Mouse (Mus musculus): ENCODE results near the gene Ceacam9. TPM values are rescaled to one million over a fixed set of nuclear protein-coding genes. Genes with fewer than 3 reads are reported as not detected.

Gene Ceacam9
- total RNA-seq (2023) = not detected

GRCm38 (mm10) chr7:16721629-16722028, at the start of gene Ceacam9:
TSS of gene Ceacam9 (plus strand) at chr7:16721929.

GRCm38 (mm10) chr7:16675605-16676004, 46.1 kb upstream of the Ceacam9 start, which contains the start of gene Ceacam15:
TSS of gene Ceacam15 (minus strand) at chr7:16675705.

DNA sequence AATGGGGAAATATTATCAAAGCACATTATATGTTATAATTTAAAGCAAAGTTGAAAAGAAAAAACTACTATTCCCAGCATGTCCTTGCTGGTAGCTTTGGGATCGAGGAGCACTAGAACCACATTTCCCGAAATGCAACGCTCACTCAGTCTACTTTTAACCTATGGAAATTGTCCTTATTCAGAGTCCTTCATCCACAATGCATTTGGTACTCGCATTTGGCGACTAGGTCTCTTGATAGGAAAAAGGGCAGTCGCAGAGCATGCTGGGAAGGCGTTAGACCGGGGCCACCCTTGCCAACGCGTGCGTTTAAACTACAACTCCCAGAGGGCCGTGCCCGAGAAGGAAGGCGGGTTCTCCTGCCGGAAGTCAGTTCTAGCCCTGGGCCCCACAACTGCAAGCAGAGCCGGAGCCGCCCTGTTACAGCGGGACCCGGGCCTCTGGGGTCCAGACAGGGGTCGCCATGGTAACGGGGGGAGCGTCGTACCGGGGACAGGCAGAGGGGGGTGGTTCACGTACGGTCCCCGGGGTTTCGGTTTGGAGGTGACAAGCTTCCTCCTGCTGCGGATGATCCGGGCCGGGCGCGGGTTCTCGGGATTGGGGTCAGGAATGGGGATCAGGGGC, 16.5 kb downstream of the Ceacam9 start, which contains the start of gene Ap2s1:
Ap2s1 (plus strand) TSS at position 338 of the 624 bp plus-strand sequence.

Other genes starting within 250 kb of the Ceacam9 start
- not detected for gene Npas1, start 244.2 kb upstream of the Ceacam9 start, total RNA-seq (2023)
- gene Arhgap35, start 106.9 kb upstream of the Ceacam9 start, total RNA-seq (2023) = 1 to 10 TPM; 6.6 to 8.1 TPM
- not detected for gene Ceacam15, start 46.2 kb upstream of the Ceacam9 start, total RNA-seq (2023)
- gene Ap2s1, start 16.5 kb downstream of the Ceacam9 start, total RNA-seq (2023) = 100 to 1,000 TPM; 132 to 146 TPM
- gene Slc1a5, start 59.4 kb downstream of the Ceacam9 start, total RNA-seq (2023) = 10 to 100 TPM; 52.2 to 55.7 TPM
- 100 to 1,000 TPM in 1 of 2 experiments, 10 to 100 TPM in 1; 94.4 to 111 TPM for gene Strn4, start 94.0 kb downstream of the Ceacam9 start, total RNA-seq (2023)
- 10 to 100 TPM; 18.6 to 22.7 TPM for gene Fkrp, start 94.8 kb downstream of the Ceacam9 start, total RNA-seq (2023)
- 10 to 100 TPM; 17.3 to 19.9 TPM for gene Prkd2, start 121.0 kb downstream of the Ceacam9 start, total RNA-seq (2023)
- gene Dact3, start 153.4 kb downstream of the Ceacam9 start, total RNA-seq (2023) = under 1 TPM; 0.16 to 0.52 TPM
- gene Gng8, start 169.9 kb downstream of the Ceacam9 start, total RNA-seq (2023) = not detected
- 10 to 100 TPM; 43.3 to 46.2 TPM for gene Ptgir, start 184.6 kb downstream of the Ceacam9 start, total RNA-seq (2023)
- 100 to 1,000 TPM; 117 to 133 TPM for gene Calm3, start 202.2 kb downstream of the Ceacam9 start, total RNA-seq (2023)
- gene Pnmal2, start 222.8 kb downstream of the Ceacam9 start, total RNA-seq (2023) = under 1 TPM in 1 of 2 experiments, not detected in 1; 0.10 TPM
- gene Pnmal1, start 237.8 kb downstream of the Ceacam9 start, total RNA-seq (2023) = not detected